Mouse (Mus musculus): Measurements from ENCODE around the gene Grik4. TPM values are rescaled to one million over a fixed set of nuclear protein-coding genes. Genes with fewer than 3 reads are reported as not detected.
A peak's percentile ranks its signal among the peaks of the same experiment; 100 is the strongest.

Grik4 gene
- polyA plus RNA-seq, 1 experiment, result 0.16 TPM

GRCm38 (mm10) chr9:42469323-42469722, 475.0 kb downstream of the Grik4 start:
- TF ChIP-seq CTCF (IDR thresholded peaks at IDR 0.05; ENCODE audit: borderline replicate concordance, control insufficient read depth, extremely low read depth, insufficient read depth, low read length, poor library complexity) (no peak), POLR2A (IDR thresholded peaks at IDR 0.05; ENCODE audit: control insufficient read depth, extremely low read depth, insufficient read depth, low read length, poor library complexity) (no peak)
- Histone ChIP-seq H3K27me3 (ENCODE audit: control insufficient read depth, insufficient read depth, low read length) (no peaks in the 10 kb centered on the region), H3K4me1 (replicated peaks; ENCODE audit: control insufficient read depth, insufficient read depth, low read length) (peaks cover 60% of the 10 kb centered on the region), H3K36me3 (ENCODE audit: control insufficient read depth, insufficient read depth, low read length) (no peaks in the 10 kb centered on the region), H3K27ac (ENCODE audit: control insufficient read depth, insufficient read depth, low read length) (peak overlapping the region; percentile 96), H3K4me3 (ENCODE audit: control insufficient read depth, insufficient read depth, low read length) (peak overlapping the region; percentile 21)
- 37% methylated on average over 15 of the region's 15 CpGs for WGBS
- DNase-seq, result peak; percentile 51

- Histone ChIP-seq H3K27me3 (ENCODE audit: control insufficient read depth, insufficient read depth, low read length) (no peaks in the 10 kb centered on the region), H3K4me3 (ENCODE audit: control insufficient read depth, insufficient read depth, low read length) (no peak overlapping the region), H3K27ac (ENCODE audit: control insufficient read depth, insufficient read depth, low read length) (peak overlapping the region; percentile 78), H3K36me3 (ENCODE audit: control insufficient read depth, insufficient read depth, low read length) (no peaks in the 10 kb centered on the region), H3K4me1 (replicated peaks; ENCODE audit: control insufficient read depth, insufficient read depth, low read length) (peaks cover 67% of the 10 kb centered on the region)
- TF ChIP-seq POLR2A (IDR thresholded peaks at IDR 0.05; ENCODE audit: control insufficient read depth, extremely low read depth, insufficient read depth, low read length, poor library complexity) (no peak), CTCF (IDR thresholded peaks at IDR 0.05; ENCODE audit: borderline replicate concordance, control insufficient read depth, extremely low read depth, insufficient read depth, low read length, poor library complexity) (no peak)
- 12% methylated on average over 5 of the region's 5 CpGs for WGBS
- no peak for DNase-seq
These were observed 475.9 kb downstream of the Grik4 start for GRCm38 (mm10) chr9:42468360-42468759.

Other genes starting within 250 kb of the Grik4 start
- 5.7 and 7.1 TPM in 2 replicates for gene Arhgef12, start 162.7 kb upstream of the Grik4 start, polyA plus RNA-seq (2012; rRNA removed)
- gene Tmem136, start 172.1 kb upstream of the Grik4 start, polyA plus RNA-seq (2012; rRNA removed), result 0.19 and 0.59 TPM in 2 replicates

Measured in thymus, adult 2 months (tissue).